In genomic region chr1:155560021-155560420, GRCm38 (mm10) we compare ENCODE assay signal across 11 mouse cellular contexts. TPM values are rescaled to one million over a fixed set of nuclear protein-coding genes. Genes with fewer than 3 reads are reported as not detected.
DNase-seq lines count a peak whose midpoint lies in the region; ATAC-seq and TF ChIP-seq lines count a peak whose summit lies in the region.
"Had no signal": no experiment of that assay in that cellular context is flagged by ENCODE, and none has a peak within 500 bp of the region (broad histone marks: within the 10 kb centered on the region; RNA-seq: fewer than 3 reads in every experiment).

No protein-coding gene starts in this region.

- no peak for ATAC-seq in erythroblast, adult 5-6 weeks (replicated peaks; ENCODE audit: low FRiP score, poor library complexity, severe bottlenecking)
- ATAC-seq in lung, embryonic 15.5 days (ENCODE audit: borderline replicate concordance, extremely low read depth, low FRiP score, low TSS enrichment): no peak
- no peak for ATAC-seq in hindbrain, embryonic 15.5 days (ENCODE audit: low FRiP score, low read depth)

- H3K36me3 ChIP-seq in erythroblast, embryonic 14.5 days (ENCODE audit: control insufficient read depth): peaks cover 13% of the 10 kb centered on the region
- peaks cover under 1% of the 10 kb centered on the region; the same call in 1 of the 2 replicates for H3K36me3 ChIP-seq in lung, embryonic 15.5 days
- 0 out of 2 replicates have a peak, but pooled peaks cover 2% of the 10 kb centered on the region for H3K36me3 ChIP-seq in hindbrain, embryonic 15.5 days
- no peaks in the 10 kb centered on the region for H3K36me3 ChIP-seq in myocyte (ENCODE audit: control insufficient read depth, insufficient read depth)

- no peak overlapping the region for H3ac ChIP-seq in myocyte (ENCODE audit: control insufficient read depth, insufficient read length)

- no peaks in the 10 kb centered on the region for H3K9me3 ChIP-seq in erythroblast, embryonic 14.5 days (ENCODE audit: control insufficient read depth, low read length)
- H3K9me3 ChIP-seq in lung, embryonic 15.5 days: no peaks in the 10 kb centered on the region
- H3K9me3 ChIP-seq in hindbrain, embryonic 15.5 days: no peaks in the 10 kb centered on the region

- H3K4me2 ChIP-seq in lung, embryonic 15.5 days: peak overlapping the region; percentile 87
- peak overlapping the region; percentile 90 for H3K4me2 ChIP-seq in hindbrain, embryonic 15.5 days
- H3K4me2 ChIP-seq in myocyte (ENCODE audit: low read depth): peak overlapping the region; percentile 9

- 79% methylated on average over 4 of the region's 4 CpGs for WGBS in lung, embryonic 15.5 days
- WGBS in hindbrain, embryonic 15.5 days: 90% methylated on average over 4 of the region's 4 CpGs

- no peak overlapping the region for H3K9ac ChIP-seq in lung, embryonic 15.5 days
- H3K9ac ChIP-seq in hindbrain, embryonic 15.5 days: 0 out of 2 replicates have a peak overlapping the region, but pooled peaks have one; percentile 5

- intact Hi-C loops in gastrocnemius, postnatal 14 days (cut with DNase I; ENCODE audit: low total_unique reads): no loop called here

- peak overlapping the region; percentile 45 for H3K4me3 ChIP-seq in erythroblast, embryonic 14.5 days (replicated peaks)
- H3K4me3 ChIP-seq in lung, embryonic 15.5 days: no peak overlapping the region
- H3K4me3 ChIP-seq in hindbrain, embryonic 15.5 days: peak overlapping the region; percentile 11; the same call in 1 of the 2 replicates
- H3K4me3 ChIP-seq in myocyte: no peak overlapping the region

- DNase-seq in lung, adult 18-20 months: no peak
- no peak for DNase-seq in embryo, embryonic 9.5 days (ENCODE audit: extremely low spot score)
- no peak for DNase-seq in gastrocnemius, postnatal 14 days
- DNase-seq: cerebellum, postnatal 14 days; heart, postnatal 4 days; lung, postnatal 36 days had no signal

- H3K4me1 ChIP-seq in erythroblast, embryonic 14.5 days (ENCODE audit: control insufficient read depth): peaks cover 48% of the 10 kb centered on the region
- peaks cover 9% of the 10 kb centered on the region; the same call in 1 of the 2 replicates for H3K4me1 ChIP-seq in lung, embryonic 15.5 days
- peaks cover 25% of the 10 kb centered on the region for H3K4me1 ChIP-seq in hindbrain, embryonic 15.5 days (replicated peaks)

- H3K27ac ChIP-seq in lung, embryonic 15.5 days: no peak overlapping the region
- H3K27ac ChIP-seq in hindbrain, embryonic 15.5 days (replicated peaks): no peak overlapping the region

- H3K27me3 ChIP-seq in erythroblast, embryonic 14.5 days (ENCODE audit: control insufficient read depth): no peaks in the 10 kb centered on the region
- no peaks in the 10 kb centered on the region for H3K27me3 ChIP-seq in lung, embryonic 15.5 days
- H3K27me3 ChIP-seq in hindbrain, embryonic 15.5 days: no peaks in the 10 kb centered on the region
- no peaks in the 10 kb centered on the region for H3K27me3 ChIP-seq in myocyte (ENCODE audit: control insufficient read depth, insufficient read depth, insufficient read length)

- TF ChIP-seq POLR2A in myocyte (IDR thresholded peaks at IDR 0.05; ENCODE audit: insufficient read length, low read depth): no peak

- H3K79me2 ChIP-seq in myocyte (ENCODE audit: control insufficient read depth, insufficient read depth): peaks cover 31% of the 10 kb centered on the region

TF ChIP-seq in myocyte, 11 proteins besides CTCF, POLR2A, EP300 and RAD21:
- no peak for TF ChIP-seq TCF12 (IDR thresholded peaks at IDR 0.05; ENCODE audit: insufficient read depth, poor library complexity, severe bottlenecking)
- no peak for TF ChIP-seq MAX (IDR thresholded peaks at IDR 0.05; ENCODE audit: low read depth)
- TF ChIP-seq MYOD1 (IDR thresholded peaks at IDR 0.05; ENCODE audit: control insufficient read depth in 1 of 3, insufficient read length in 2 of 3, low read depth in 2 of 3): no peak
- TF ChIP-seq E2F4 (IDR thresholded peaks at IDR 0.05; ENCODE audit: insufficient read depth): no peak
- no peak for TF ChIP-seq MYOG (IDR thresholded peaks at IDR 0.05; ENCODE audit: control insufficient read depth in 1 of 3, insufficient read depth in 1 of 3, insufficient read length in 2 of 3, low read depth in 2 of 3)
- no peak for TF ChIP-seq SRF (IDR thresholded peaks at IDR 0.05; ENCODE audit: control insufficient read depth, insufficient read length, low read depth)

RNA-seq across cellular contexts. Expression of gene Acbd6, which starts 2.1 kb away (rescaled TPM):
- 22.5 TPM in 2 replicates for polyA plus RNA-seq in erythroblast, embryonic 14.5 days (2012)
- total RNA-seq in erythroblast, adult 5-6 weeks (2015; ENCODE audit: low replicate concordance): 5.6 and 11.0 TPM in 2 replicates
- total RNA-seq in erythroblast, adult 5-6 weeks (2017; ENCODE audit: low replicate concordance): 4.0 and 11.7 TPM in 2 replicates
- polyA plus RNA-seq in lung, embryonic 15.5 days (2015; fragmentation: Nextera tagmentation; extraction: Ambion mirVana): 70.8 and 73.6 TPM in 2 replicates
- polyA plus RNA-seq in hindbrain, embryonic 15.5 days (2015; fragmentation: Nextera tagmentation; extraction: Ambion mirVana): 95.2 and 109 TPM in 2 replicates
- polyA plus RNA-seq in myocyte (2012; fragmentation: generic; extraction: Trizol): 124 TPM
- total RNA-seq in gastrocnemius, postnatal 14 days (2021): 10 to 100 TPM; 50.0 to 54.9 TPM

Comparison
In these comparisons a context has a peak if more than half of its experiments do, and no peak if none do; other contexts are left out.
1. H3K4me3 ChIP-seq: peak in erythroblast, embryonic 14.5 days (single experiment) and hindbrain, embryonic 15.5 days (single experiment); none in lung, embryonic 15.5 days (single experiment) and myocyte (single experiment).
2. H3K4me2 ChIP-seq: peak in every context shown above with its lines; median percentile 90 in hindbrain, embryonic 15.5 days; 87 in lung, embryonic 15.5 days; 9 in myocyte.